Mouse (Mus musculus) embryonic fibroblast, embryonic 13.5 days (primary cell): ENCODE results near the gene Dtx1.

Experiments used
- CTCF ChIP-seq: IDR thresholded peaks from 2 replicates; pipeline ENCODE4 v1.5.1; 2011; ENCODE audit warnings: mild to moderate bottlenecking, control low read depth, low read length, moderate library complexity, borderline replicate concordance; ENCODE audit not compliant: insufficient read depth
- POLR2A ChIP-seq: IDR thresholded peaks from 2 replicates; pipeline ENCODE4 v1.6.1; 2011; ENCODE audit warnings: low read depth, mild to moderate bottlenecking, control low read depth, low read length, moderate library complexity

- TF ChIP-seq POLR2A (no peak), CTCF (no peak)
Measured at GRCm38 (mm10) chr5:120700996-120701790, 10.5 kb downstream of the Dtx1 start.
